Mouse (Mus musculus): ENCODE data around the gene Uri1.

DNA sequence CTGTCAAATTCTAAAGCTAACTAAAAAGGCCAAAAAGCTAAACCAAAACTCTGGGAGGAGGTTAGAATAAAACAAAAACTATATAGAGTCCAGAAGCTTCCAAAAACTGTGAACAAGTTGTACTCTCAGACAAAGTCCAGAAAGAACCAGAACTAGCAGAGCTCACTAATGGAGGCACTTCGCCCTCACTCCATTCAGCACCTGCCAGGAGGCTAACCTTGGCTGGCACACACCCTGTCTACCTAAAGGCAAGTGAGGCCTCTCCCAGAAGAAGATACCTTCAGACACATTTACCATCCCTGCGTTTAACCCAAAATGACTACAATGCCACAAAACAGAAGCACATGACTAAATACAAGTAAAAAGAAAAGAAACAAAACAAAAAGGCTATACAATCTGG is 20.9 kb downstream of the Uri1 start:
- TF ChIP-seq CTCF (IDR thresholded peaks at IDR 0.05; ENCODE audit: extremely low read depth, insufficient read depth, low read length), result no peak
- TF ChIP-seq POLR2A (IDR thresholded peaks at IDR 0.05; ENCODE audit: extremely low read depth, insufficient read depth, low read length), result no peak
